Mouse (Mus musculus) v-Abl transformed pro-B cells (cell line): Measurements from ENCODE around the gene Tnks2.

ENCODE experiments used
- in situ Hi-C, 2 experiments: fragments of 400-800 bp; cut with MboI; formaldehyde crosslinking; loops; one replicate each; pipeline ENCODE4 v1.15.1; 2025; ENCODE audit not compliant: unreplicated experiment in 2 of 2

The Tnks2 gene

GRCm38 (mm10) chr19:36878743-36879495 is 44.9 kb downstream of the Tnks2 start:
- in situ Hi-C loops, result loop anchor here (10.0 kb wide), 2 partner anchors 64 to 106 kb away; no protein-coding TSS in a partner anchor

- in situ Hi-C loops, result loop anchor here in 1 of 2 experiments (5.0 kb wide), 2 partner anchors 39 to 66 kb away; no protein-coding TSS in a partner anchor
These were observed 49.1 kb downstream of the Tnks2 start for GRCm38 (mm10) chr19:36883119-36883518.

- in situ Hi-C loops, result no loop called here
These were observed 52.3 kb downstream of the Tnks2 start for GRCm38 (mm10) chr19:36886316-36886715.

- in situ Hi-C loops, result no loop called here
These were observed 53.7 kb downstream of the Tnks2 start for GRCm38 (mm10) chr19:36887706-36888105.

- in situ Hi-C loops, result no loop called here
These were observed 57.7 kb downstream of the Tnks2 start for GRCm38 (mm10) chr19:36891746-36892145.

- in situ Hi-C loops, result no loop called here
These were observed 62.9 kb downstream of the Tnks2 start for GRCm38 (mm10) chr19:36896791-36897569.

- in situ Hi-C loops, result no loop called here
These were observed 63.7 kb downstream of the Tnks2 start for GRCm38 (mm10) chr19:36897778-36898177.

- in situ Hi-C loops, result loop anchor here (25.0 kb wide), 2 partner anchors 366 to 1916 kb away; no protein-coding TSS in a partner anchor
These were observed 69.3 kb downstream of the Tnks2 start for GRCm38 (mm10) chr19:36903377-36903776.

- in situ Hi-C loops, result loop anchor here (25.0 kb wide), 2 partner anchors 367 to 1917 kb away; no protein-coding TSS in a partner anchor
These were observed 70.4 kb downstream of the Tnks2 start for GRCm38 (mm10) chr19:36904211-36905007.

- in situ Hi-C loops, result loop anchor here (25.0 kb wide), 2 partner anchors 372 to 1922 kb away; no protein-coding TSS in a partner anchor
These were observed 75.1 kb downstream of the Tnks2 start for GRCm38 (mm10) chr19:36909150-36909549.

- in situ Hi-C loops, result loop anchor here (25.0 kb wide), 2 partner anchors 372 to 1922 kb away; no protein-coding TSS in a partner anchor
These were observed 75.8 kb downstream of the Tnks2 start for GRCm38 (mm10) chr19:36909676-36910292.

GRCm38 (mm10) chr19:36910424-36911045 is 76.5 kb downstream of the Tnks2 start:
- in situ Hi-C loops, result loop anchor here (25.0 kb wide), 2 partner anchors 373 to 1923 kb away; no protein-coding TSS in a partner anchor

GRCm38 (mm10) chr19:36913064-36913463 is 79.0 kb downstream of the Tnks2 start:
- in situ Hi-C loops, result loop anchor here (25.0 kb wide), 2 partner anchors 376 to 1926 kb away; no protein-coding TSS in a partner anchor

GRCm38 (mm10) chr19:36916206-36916605 is 82.2 kb downstream of the Tnks2 start:
- in situ Hi-C loops, result loop anchor here (5.0 to 25.0 kb wide), 3 partner anchors 99 to 1929 kb away; no protein-coding TSS in a partner anchor

- in situ Hi-C loops, result loop anchor here (5.0 to 25.0 kb wide), 3 partner anchors 100 to 1930 kb away; no protein-coding TSS in a partner anchor
These were observed 82.9 kb downstream of the Tnks2 start for GRCm38 (mm10) chr19:36916876-36917389.

- in situ Hi-C loops, result loop anchor here (5.0 to 25.0 kb wide), 3 partner anchors 101 to 1931 kb away; no protein-coding TSS in a partner anchor
These were observed 84.6 kb downstream of the Tnks2 start for GRCm38 (mm10) chr19:36918441-36919301.

GRCm38 (mm10) chr19:36919466-36919865 is 85.4 kb downstream of the Tnks2 start, which contains the start of gene Fgfbp3:
TSS of gene Fgfbp3 (minus strand) at chr19:36919615.
- in situ Hi-C loops, result loop anchor here (5.0 to 25.0 kb wide), 3 partner anchors 102 to 1932 kb away; no protein-coding TSS in a partner anchor

GRCm38 (mm10) chr19:36922015-36922414 is 88.0 kb downstream of the Tnks2 start:
- in situ Hi-C loops, result loop anchor here (5.0 to 25.0 kb wide), 8 partner anchors 40 to 1935 kb away; no protein-coding TSS in a partner anchor
